Mouse (Mus musculus): ENCODE results near the gene Dad1.
"Not testable (repeated sequence)": the region's sequence is repeated elsewhere in the genome, so short reads cannot be mapped to it uniquely, and the experiment has no call there.

Dad1 gene

DNA sequence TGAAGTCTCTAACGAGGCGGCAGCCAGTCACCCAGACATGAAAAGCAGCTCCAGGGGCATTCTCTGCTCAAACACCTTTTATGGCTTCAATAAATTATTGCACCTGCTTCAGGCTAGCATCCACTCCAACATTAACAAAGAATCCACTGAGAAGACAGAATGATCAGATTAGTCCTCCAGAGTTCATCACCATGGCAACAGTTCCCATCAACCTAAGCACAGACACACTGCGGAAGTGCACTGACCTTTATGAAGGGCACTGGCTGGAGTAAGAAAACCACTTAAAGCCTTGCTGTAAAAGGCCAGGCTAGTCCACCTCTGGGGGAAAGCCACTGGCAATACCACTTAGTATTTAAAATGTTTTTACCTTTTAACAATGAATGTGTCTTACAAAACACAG lies 9.7 kb downstream of the Dad1 start:
- no peak for DNase-seq

DNA sequence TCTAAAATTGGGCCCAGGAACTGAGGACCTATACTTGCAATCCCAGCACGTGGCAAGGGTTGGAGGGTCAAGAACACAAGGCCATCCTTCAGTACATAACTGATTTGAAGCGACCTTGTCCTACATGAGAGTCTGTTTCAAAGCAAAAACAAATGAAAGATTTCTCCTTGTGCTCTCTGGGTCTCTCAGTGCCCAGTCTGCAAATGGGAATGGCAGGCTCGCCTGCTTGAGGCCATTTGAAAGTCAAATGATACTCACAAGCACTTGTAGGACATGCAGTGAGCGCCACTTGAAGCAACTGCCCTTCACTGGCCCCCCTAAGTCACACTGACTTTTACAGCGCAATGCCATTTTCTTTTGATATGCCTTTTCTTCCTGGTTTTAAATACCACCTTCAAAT lies 13.4 kb downstream of the Dad1 start:
- DNase-seq: no peak

DNA sequence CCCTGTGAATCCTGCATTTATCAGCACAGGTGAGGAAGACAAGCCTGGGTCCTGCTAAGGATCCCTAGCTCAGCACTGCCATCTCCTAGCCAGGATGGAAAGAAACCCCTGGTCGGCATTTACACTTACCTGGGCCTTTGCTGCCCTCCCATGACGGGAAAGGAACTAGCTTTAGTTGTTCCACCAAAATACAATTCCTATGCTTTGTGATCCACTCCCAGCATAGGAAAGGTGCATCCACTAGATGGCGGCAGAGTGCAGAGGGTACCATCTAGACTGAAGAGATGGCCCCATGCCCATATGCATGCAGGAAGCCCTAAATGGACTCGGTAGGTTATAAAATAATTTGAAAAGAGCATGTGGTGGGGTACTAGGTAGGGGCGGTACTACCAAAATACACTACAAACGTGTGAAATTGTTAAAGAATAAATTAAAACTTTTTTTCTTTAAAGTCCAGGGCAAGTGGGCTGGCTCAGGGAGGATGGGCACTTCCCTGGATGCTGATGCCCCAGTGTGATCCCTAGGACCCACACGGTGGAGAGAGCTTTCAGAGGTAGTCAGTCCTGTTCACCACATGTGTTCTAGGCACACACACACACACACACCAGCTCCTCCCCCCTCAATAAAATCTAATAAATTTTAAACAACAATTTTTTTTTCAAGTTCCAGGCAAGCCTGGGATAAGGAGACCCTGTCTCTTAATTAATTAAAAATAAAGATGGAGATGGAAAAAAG lies 14.7 kb downstream of the Dad1 start:
- DNase-seq: peak; percentile 84

DNA sequence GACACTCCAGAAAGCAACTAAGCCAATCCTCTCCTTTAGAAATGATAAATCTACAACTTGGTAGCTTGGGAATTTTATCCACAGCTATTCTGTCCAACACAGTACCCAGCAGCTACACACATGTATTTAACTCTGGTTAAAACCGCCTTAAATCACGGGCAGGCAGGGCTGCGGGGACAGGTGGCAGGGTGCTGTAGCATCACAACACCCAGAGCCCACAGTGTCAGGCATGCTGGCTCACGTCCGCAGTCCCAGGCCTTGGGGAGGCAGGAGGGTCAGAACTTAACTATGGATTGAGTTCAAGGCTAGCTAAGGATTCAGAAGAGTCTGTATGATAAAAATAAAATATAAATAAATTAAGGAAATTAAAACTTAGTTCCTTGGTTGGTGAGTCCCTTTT lies 17.0 kb downstream of the Dad1 start:
- DNase-seq: no peak

DNA sequence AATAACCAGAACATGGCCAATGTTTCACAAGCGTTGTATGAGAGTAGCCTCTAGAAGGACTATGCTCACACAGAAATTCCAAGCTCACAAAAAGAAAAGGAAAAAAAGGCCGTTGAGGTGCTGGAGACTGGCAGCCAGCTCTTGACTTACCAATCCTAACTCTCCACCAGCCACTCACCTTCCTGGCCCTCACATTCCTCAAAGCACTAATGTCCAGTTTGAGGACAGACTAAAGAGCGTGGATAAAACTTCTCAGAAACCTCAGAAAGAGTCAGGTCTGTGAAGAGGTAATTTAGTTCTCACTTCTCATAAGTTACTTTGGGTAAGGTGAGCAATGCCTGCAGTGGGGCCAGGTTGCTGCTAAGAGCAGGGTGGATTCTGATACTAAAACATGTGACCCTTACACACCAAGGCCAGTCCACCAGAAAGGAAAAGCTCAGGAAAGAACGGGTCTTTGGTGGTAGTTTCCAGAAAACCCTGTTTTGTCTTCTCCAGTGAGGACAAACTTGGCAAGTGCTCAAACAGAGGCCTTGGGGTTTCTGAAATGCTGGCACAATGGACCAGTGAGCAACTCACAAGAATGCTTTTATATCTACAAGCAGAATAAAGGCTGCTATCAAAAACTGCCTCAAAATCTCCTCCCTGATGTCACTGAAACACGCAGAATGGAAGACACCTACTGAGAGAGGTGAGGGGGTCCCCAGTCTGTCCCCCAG lies 17.9 kb downstream of the Dad1 start:
- no peak for DNase-seq

DNA sequence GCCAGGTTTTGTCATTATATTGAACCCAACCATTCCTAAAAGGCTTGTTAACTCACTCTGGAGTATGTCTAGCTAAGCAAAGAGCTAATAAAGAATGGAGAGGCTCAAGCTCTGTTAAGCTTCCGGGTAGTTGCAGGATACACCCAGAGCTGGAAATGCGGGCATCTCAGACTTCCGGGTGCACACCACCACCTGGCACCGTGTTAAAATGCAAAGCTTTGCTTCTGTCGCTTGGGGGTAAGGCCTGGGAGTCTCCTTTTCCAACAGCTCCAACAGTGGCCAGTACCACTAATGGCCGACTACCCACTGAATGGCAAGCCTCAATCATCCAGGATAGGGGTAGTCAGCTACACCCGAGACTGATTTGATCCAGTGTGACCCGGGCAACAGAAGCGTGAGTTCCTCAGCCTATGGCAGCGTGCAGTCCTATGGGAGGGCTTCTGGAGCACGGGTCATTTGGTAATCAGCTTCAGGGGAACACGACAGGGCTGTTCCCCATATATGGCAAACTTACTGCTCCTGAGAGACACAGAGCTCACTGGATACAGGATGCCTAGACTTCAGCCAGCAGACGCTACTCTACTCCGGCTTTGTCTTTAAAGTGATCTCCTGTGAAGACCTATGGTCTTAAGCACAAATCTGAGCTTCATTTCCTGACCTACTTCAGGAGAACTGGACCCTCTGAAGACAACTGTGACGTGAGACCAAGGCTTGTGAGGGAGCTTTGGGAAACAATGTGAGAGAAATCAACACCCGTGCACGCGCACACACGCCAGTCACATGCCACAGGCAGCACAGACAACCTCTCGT lies 19.5 kb downstream of the Dad1 start:
- no peak for DNase-seq

DNA sequence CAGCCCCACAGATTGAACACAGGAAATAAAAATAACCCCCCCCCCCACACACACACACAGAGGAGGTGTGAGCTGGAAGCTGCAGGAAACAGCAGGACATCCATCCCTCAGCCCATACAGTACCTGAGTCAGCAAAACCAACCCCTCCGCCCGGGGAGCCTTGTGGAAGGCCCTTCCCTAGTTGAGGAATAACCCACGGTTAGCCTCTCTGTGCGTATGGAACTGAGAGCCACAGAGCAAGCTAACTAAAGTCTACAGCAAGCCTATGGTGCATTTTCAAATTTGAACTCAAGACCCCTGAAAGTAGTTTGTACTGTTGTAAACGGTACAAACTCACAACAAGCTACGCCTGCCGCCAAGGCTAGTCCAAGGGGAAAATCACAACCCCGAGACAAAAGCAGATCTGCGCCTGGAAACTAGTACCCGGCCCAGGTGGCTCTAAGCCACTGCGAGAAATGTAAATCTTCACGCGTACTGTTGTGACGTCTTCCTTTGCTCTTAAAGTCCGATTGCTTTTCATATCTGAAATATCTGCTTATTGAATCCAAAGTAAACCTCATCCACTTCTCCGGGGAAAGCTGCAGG lies 20.3 kb downstream of the Dad1 start:
- no peak for DNase-seq

DNA sequence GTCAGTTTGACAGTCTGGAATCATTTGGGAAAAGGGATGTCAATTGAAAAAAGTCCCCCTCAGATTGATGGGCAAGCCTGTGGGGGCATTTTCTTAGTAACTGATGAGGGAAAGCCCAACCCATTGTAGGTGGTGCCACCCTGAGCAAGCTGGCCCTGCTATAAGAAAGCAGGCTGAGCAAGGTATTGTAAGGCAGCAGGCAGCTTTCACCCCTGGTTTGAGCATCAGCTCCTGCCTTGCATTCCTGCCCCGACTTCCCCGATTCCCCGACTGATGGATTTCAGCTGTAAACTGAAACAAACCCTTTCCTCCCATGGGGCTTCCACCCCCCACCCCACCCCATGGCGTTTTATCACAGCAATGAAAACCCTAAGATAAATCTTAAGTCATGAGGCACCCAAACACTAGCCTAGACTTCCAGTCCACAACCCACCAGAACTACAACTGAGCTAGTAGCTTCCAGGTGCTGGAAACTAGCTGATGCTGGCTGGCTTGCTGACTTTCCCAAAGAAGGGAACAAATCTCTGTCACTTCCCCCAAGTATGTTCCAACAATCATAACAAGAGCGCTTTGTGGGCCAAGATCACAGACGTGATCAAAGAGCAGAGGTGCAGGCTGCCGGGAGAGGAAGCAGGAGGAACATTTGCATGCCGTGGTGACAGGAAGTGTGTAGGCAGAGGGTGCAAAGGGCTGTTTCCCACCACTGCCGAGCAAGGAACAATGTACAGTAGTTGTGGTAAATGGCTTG lies 20.9 kb downstream of the Dad1 start:
- DNase-seq: no peak

DNA sequence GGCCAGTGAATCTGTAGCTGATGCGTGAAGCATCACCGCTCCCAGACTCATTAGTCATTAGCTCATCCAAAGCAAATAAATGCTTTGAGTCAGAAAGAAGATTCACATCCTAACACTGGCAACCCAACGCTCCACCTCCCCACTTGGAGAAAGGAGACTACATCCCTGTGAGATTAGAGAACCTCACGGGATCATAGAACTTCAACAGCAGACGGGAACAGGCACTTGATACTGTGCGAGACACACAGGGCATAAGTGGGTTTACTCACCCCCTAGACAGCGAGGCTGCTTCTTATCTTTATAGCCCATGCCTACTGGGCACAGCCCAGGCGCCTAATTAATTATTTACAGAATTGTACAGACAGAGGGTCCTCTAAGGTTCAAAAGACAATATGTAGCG lies 21.8 kb downstream of the Dad1 start:
- no peak for DNase-seq

DNA sequence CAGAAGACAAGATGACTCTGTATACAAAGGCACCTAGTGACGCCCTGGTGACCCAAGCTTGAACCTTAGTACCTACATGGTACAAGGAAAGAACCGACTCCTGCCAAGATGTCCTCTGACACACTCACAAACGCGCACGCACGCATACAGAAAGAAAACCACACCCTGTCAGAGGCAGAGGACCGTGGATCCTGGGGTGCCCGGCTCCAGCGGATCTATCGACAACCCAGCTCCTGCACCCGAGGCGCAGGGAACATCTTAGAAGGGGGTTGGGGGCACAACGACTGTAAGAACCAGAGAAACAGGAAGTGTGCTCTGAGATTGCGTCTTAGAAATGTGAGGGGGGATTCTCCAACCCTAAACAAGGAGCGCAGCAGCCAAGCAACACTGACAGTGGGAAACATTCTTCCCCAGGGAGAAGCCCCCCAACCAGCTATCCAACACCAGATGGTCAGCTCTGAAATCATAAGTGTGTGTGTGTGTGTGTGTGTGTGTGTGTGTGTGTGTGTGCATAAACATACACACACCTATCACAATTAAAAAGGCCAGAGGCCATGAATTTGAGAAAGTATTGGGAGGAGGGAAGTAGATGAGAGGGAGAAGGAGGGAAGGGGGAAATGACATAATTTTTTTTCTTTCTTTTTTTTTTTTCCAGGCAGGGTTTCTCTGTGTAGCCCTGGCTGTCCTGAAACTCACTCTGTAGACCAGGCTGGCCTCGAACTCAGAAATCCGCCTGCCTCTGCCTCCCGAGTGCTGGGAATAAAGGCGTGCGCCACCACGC lies 22.5 kb downstream of the Dad1 start:
- DNase-seq: no peak

DNA sequence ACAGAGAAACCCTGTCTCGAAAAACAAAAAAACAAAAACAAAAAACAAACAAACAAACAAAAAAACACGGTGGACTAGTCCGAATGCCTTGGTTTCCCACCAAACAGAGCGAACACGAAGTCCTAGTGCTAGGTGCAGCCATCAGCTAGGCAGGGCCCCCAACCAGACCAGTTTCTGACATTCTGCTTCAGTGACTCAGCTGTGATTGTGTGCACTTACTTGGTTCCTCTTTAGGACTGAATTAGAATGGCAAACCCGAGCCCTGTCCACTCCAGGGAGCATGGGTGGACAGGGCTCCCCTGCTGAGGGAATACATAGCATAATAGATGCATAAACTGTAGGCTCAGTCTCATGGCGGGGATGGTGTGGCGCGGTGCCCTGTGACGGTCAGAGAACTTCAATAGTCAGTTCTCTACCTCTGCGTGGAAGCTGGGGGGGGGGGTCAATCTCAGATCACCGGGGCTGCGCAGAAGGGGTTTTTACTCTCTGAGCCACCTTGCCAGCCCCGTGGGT lies 23.2 kb downstream of the Dad1 start:
- no peak for DNase-seq

DNA sequence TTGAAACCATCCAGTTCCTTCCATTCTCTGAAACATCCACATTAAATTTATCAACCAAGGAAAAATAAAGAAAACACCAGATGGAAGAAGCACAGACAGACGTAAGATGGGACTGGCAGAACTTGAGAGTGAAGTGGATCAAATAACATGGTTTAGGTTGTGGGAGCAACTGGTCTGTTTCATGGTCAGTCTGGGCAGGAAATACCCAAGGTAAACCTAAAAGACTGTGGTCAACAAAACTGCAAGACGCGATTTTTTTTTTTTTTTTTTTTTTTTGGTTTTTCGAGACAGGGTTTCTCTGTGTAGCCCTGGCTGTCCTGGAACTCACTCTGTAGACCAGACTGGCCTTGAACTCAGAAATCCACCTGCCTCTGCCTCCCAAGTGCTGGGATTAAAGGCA lies 24.1 kb downstream of the Dad1 start:
- DNase-seq: not testable (repeated sequence)

DNA sequence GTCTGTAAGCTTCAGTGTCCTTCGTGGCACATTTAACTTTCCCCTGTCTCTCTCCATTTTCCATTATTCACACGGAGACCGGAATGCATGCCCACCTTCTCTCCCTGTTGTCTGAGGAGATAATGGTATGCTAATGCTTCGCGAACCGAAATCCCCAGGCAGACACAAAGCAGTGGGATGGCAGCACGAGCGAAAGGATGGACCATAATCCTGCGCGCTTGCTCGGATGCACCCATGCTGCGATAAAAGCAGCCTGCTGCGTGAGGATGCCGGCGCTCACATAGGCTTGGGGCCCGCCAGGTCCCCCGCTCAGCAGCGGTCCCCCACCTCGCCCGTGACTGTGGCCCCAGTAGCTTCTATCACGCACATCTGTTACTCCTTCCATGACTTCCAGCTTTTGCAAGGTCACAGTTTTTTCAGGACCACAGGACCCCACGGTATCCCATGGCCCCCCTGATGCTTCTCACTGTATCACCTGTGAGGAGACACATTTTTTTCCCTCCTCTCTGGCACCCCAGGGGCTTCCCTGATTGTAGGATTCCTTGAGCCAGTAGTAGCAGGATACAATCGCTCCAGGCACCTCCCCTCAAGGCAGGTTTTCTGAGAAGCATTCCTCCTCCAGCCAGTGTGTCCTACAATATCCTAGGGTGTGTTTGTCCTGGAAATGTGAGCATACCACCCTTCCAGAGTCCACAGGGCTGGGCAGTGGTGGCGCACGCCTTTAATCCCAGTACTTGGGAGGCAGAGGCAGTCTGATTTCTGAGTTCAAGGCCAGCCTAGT lies 24.8 kb downstream of the Dad1 start:
- DNase-seq: peak; percentile 30

DNA sequence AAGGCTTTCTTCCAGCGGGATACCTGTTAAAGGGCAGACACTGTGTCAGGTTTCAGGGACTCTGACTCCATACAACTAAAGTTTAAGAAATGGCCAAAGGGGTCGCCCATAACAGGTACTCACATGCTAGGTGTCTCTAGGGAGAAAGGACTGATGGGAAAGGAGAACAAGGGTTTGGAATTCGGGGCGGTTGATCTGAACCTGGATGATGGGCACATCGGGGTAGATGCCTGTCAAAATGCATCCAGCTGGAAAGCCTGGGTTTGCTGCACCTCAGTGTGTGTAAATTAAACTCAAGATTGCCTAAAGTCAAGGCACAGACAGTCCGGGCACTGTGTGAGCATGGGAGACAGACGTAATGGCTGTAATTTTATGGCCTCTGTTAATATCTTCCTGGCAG lies 25.4 kb downstream of the Dad1 start:
- no peak for DNase-seq

DNA sequence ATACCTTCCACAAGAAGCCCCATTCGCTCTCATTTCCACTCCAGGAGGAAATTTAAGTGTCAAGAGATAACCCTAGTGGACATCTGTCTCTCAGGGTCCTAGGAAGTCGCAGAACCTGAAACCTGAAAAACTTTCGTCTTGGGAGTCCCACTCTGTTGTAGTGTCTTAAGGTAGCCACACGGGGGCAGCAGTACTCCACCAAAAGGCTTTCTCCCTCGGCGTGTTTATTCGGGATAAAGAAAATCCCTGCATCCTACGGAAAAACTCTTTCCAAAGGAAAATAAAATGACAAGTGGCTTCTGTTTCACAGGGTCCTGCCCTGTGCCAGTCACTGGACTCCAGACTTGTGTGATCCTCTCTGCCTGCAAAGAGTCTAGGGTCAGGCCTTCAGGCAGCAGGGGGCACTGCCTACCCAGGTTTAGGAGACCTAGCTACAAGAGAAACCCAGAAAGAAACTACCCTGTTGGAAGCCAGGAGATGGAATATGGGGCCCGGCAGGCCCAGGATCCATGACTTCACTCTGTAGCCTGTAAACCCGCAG lies 25.9 kb downstream of the Dad1 start:
- peak; percentile 87 for DNase-seq

DNA sequence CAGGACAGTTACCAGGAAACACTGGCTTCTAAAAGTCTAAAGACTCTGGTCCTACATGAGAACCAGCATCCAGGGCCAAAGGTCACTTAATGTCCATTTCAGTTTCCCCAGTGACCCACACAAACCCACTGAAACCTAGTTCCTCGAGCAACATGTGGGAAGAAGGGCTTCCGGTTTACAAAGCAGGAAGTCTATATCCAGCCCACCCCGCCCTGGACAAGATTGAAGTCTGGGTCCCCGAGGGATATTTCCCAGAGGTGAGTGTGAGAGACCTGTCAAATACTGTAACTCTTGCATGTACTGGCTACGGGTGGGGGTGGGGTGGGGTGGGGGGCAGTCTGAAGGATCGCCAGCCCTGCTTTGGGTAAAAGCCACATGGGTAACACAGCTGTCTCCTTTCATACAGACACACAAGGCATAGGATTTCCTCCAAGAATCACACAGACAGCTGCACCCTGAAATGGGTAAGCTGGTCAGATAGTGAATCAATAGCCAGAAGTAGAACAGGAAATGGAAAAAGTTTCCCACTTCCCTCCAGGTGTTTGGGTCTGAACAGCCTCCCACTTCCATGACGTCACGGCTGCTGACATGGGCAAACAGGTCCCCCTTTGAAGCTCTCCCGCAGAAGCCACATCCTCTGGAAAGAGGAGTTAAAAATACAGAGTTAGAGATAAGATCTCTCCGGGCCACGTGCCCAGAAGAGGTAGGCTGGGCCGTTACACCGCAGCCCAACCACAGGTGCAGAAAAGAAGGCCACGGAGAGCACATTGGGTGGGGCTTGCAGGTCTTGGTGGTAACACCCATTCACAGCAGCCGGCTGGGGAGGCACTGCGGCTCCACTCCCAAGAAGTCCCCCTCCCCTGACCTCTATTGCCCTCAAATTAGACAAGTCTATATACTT lies 26.7 kb downstream of the Dad1 start:
- DNase-seq: no peak

DNA sequence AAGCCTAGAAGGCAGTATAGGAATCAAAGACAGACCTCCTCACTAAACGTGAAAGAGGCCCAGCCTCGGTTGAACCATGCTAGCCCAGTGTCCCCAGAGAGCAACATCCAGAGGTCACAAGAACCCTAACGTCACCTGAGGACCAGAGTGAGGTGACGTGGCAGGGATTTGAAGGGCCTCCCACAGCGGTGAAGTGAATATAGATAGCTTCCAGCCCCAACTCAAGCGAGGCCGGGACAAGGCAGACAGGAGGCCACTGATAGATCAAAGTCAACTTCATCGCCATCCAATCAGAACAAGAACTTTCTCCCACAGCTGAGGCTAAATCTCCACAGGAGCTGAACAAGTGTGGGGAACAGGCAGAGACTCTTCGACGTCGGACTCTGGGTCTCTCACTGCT lies 28.2 kb downstream of the Dad1 start:
- no peak for DNase-seq

DNA sequence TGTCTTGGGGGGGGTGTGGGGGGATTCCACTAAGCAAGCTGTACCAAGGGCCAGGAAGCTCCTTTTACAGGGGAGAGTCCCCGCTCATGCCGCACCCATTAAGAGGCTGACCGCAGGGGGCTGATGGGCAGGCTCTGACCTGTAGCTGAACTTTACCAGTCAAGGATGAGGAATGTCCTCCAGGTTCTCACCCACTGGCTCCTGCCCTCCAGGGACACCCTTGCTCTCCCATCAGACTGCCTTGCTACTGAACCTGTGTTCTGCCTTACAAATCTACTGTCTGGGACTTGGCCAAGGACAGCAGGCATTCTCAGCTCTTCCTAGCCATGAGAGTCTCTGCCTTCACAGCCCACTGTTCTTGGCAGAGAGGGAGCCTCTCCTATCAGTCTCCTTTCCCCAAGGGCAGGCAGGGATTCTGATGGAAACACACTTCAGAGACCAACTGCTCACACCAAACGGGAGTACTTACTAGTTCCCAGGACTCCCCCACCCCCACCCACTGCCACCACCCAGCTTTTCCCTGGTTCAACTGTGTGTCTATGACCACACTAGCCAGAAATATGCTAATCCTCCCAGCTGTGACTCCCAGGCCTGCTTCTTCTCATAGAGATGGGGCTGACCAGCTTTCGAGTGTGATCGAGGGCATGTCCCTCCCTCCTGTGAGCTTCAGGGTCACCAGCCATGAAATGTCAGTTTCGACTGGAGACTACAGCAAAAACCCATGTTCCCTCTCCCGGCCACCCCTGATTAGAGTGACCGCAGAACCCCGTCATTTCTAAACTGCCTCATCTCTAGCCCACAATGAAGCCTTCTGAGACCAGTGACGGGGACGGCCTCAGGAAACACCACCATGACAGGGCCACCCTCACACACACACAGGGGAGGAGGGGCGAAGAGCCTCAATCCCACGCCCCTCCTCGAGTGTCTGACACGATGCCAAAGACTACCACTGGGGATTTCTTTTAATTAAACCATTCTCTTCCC lies 29.1 kb downstream of the Dad1 start:
- no peak for DNase-seq

Measured in right cerebral cortex, postnatal 4 days (tissue).